Mouse (Mus musculus): ENCODE results near the gene Lgi1.

GRCm38 (mm10) chr19:38273820-38274219, 9.5 kb downstream of the Lgi1 start:
- TF ChIP-seq GATA1 (IDR thresholded peaks at IDR 0.05; ENCODE audit: borderline replicate concordance, low read length) (no peak), FLI1 (IDR thresholded peaks at IDR 0.05; ENCODE audit: low read length) (no peak)

Measured in megakaryocyte, embryonic 14.5 days (primary cell).